In the genomic region with DNA sequence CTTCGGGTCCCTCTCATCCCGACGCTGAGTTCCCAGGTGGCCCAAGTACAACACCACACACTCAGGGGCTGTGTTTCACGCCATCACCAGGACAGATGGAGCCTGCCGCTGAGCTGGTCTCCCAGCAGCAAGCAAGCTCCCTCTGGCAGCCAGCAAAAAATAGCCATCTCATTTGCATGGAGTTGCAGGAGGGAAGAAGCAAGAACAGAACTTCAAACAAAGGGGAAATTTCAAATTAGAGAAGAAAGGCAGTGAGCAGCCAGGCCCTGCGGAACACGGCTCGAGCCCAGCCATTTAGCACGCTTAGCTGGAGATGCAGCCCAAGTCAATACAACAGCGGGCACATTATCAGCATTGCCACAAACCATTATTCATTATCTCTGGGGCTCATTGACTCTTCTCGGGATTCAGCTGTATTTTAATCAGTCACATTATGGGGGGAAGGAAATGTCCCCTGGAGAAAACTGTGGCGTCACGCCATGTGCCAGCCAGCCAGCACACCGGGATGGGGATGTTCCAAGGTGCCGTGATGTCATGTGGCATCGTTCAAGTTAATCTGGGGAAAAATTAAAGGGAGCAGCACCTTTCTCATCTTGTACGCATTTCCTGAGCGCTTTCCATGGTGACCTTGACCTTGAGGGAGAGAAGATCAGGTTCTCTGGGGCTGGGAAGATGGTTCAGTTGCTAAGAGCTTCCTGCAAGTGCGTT, we compare ENCODE assay signal across 10 mouse cellular contexts.
DNase-seq lines count a peak whose midpoint lies in the region; ATAC-seq and TF ChIP-seq lines count a peak whose summit lies in the region.
"Had no signal": no experiment of that assay in that cellular context is flagged by ENCODE, and none has a peak within 500 bp of the region (broad histone marks: within the 10 kb centered on the region; RNA-seq: fewer than 3 reads in every experiment).

No protein-coding gene starts in this region.

- no peak overlapping the region for H3K4me2 ChIP-seq in embryonic facial prominence, embryonic 11.5 days (ENCODE audit: low read depth, low read length)
- H3K4me2 ChIP-seq in midbrain, embryonic 13.5 days (replicated peaks): no peak overlapping the region

- peak overlapping the region; percentile 41; the same call in 1 of the 2 replicates for H3K4me3 ChIP-seq in G1E (ENCODE audit: low read depth, low read length)
- no peak overlapping the region for H3K4me3 ChIP-seq in embryonic facial prominence, embryonic 11.5 days (ENCODE audit: low read depth, low read length)
- no peak overlapping the region for H3K4me3 ChIP-seq in midbrain, embryonic 13.5 days (replicated peaks)
- H3K4me3 ChIP-seq: megakaryocyte, embryonic 14.5 days had no signal

- peak; percentile 43 for DNase-seq in G1E (ENCODE audit: low spot score)
- no peak for DNase-seq in embryonic facial prominence, embryonic 11.5 days (ENCODE audit: low spot score)
- peak; percentile 40 to 54 for DNase-seq in layer of hippocampus, postnatal 10 days (ENCODE audit: low spot score in 2 of 2)
- no peak for DNase-seq in T-cell, adult 2 months (ENCODE audit: low spot score)
- no peak for DNase-seq in lung, postnatal 25 days (ENCODE audit: low spot score)
- no peak for DNase-seq in spleen, postnatal 14 days (ENCODE audit: low spot score in 2 of 2)
- no peak for DNase-seq in cerebellum, postnatal 4 days (ENCODE audit: low spot score in 2 of 2)

- ATAC-seq in G1E (ENCODE audit: extremely low read depth, insufficient number of reproducible peaks, low FRiP score, poor library complexity, severe bottlenecking): peak; percentile 54; the same call in 1 of the 2 replicates
- ATAC-seq in embryonic facial prominence, embryonic 11.5 days (replicated peaks; ENCODE audit: insufficient number of reproducible peaks, low FRiP score, low TSS enrichment, low read depth): peak; percentile 44
- ATAC-seq in midbrain, embryonic 13.5 days: peak; percentile 67; the same call in 1 of the 2 replicates

- no peak for TF ChIP-seq CTCF in G1E (IDR thresholded peaks at IDR 0.05; ENCODE audit: low read depth, low read length)

- no peak overlapping the region for H3K9ac ChIP-seq in embryonic facial prominence, embryonic 11.5 days (replicated peaks; ENCODE audit: low read length)
- H3K9ac ChIP-seq in midbrain, embryonic 13.5 days (replicated peaks): 0 out of 2 replicates have a peak overlapping the region, but pooled peaks have one; percentile 11

- H3K36me3 ChIP-seq in G1E (replicated peaks): no peaks in the 10 kb centered on the region
- no peaks in the 10 kb centered on the region for H3K36me3 ChIP-seq in embryonic facial prominence, embryonic 11.5 days (replicated peaks; ENCODE audit: control insufficient read depth, insufficient read depth, low read depth, low read length)
- H3K36me3 ChIP-seq in midbrain, embryonic 13.5 days: no peaks in the 10 kb centered on the region

- peaks cover 55% of the 10 kb centered on the region for H3K4me1 ChIP-seq in G1E (ENCODE audit: insufficient read depth, low read depth, low read length)
- H3K4me1 ChIP-seq in embryonic facial prominence, embryonic 11.5 days (ENCODE audit: control insufficient read depth, insufficient read depth, low read length): no peaks in the 10 kb centered on the region
- peaks cover 44% of the 10 kb centered on the region for H3K4me1 ChIP-seq in midbrain, embryonic 13.5 days (replicated peaks)

- H3K27me3 ChIP-seq in G1E (ENCODE audit: insufficient read depth, low read length): peaks cover 14% of the 10 kb centered on the region
- H3K27me3 ChIP-seq in embryonic facial prominence, embryonic 11.5 days (ENCODE audit: control insufficient read depth, insufficient read depth, low read length): no peaks in the 10 kb centered on the region
- no peaks in the 10 kb centered on the region for H3K27me3 ChIP-seq in midbrain, embryonic 13.5 days

- 70% methylated on average over 19 of the region's 19 CpGs for WGBS in embryonic facial prominence, embryonic 11.5 days
- WGBS in midbrain, embryonic 13.5 days: 33% methylated on average over 19 of the region's 19 CpGs

- no peak overlapping the region for H3K27ac ChIP-seq in embryonic facial prominence, embryonic 11.5 days (replicated peaks; ENCODE audit: low read depth, low read length)
- H3K27ac ChIP-seq in midbrain, embryonic 13.5 days: peak overlapping the region; percentile 80
- H3K27ac ChIP-seq: kidney, postnatal 0 days had no signal

- peaks cover 6% of the 10 kb centered on the region for H3K9me3 ChIP-seq in G1E (replicated peaks)
- H3K9me3 ChIP-seq in embryonic facial prominence, embryonic 11.5 days (replicated peaks; ENCODE audit: control insufficient read depth, low read length): no peaks in the 10 kb centered on the region
- 0 out of 2 replicates have a peak, but pooled peaks cover 2% of the 10 kb centered on the region for H3K9me3 ChIP-seq in midbrain, embryonic 13.5 days

Comparison
In these comparisons a context has a peak if more than half of its experiments do, and no peak if none do; other contexts are left out.
1. DNase-seq: peak in G1E (single experiment) and layer of hippocampus, postnatal 10 days (2 of 2); none in embryonic facial prominence, embryonic 11.5 days (single experiment), T-cell, adult 2 months (single experiment), lung, postnatal 25 days (single experiment), spleen, postnatal 14 days (0 of 2) and cerebellum, postnatal 4 days (0 of 2).
2. Peak in every context shown above with its lines, with median percentiles within 50 percentile points of each other: ATAC-seq.